Comparison of ENCODE assay signal across 8 mouse cellular contexts in the genomic region with DNA sequence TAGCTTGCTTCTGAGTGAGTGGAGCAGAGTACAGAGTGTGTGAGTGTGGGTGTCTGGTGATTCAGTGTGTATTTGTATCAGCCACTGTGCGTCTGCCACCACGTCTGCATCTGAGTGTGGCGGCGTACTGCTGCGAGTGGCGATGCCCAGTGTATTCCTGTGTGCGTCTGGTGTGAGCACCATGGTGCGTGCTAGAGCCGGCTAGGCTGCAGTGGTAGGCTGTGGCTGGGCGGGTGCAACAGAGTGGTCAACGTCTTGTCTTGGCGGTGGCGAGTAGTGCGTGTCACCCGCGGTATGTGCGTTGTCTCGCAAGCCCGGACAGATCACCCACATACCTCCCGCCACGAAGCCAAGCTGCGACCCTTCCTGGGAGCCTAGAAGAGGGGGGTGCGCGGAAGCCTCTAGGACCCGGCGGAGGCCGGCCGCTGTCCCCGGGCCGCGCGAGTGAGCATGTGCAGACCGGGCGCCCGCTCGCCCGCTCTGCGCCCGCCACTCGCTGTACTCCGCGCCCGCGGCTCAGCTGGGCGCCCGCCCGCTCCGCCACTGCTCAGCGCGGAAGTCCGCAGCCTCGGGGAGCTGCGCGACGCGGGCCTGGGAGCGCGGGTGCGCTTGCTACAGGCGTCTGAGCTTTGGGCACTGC. TPM values are rescaled to one million over a fixed set of nuclear protein-coding genes. Genes with fewer than 3 reads are reported as not detected.
DNase-seq lines count a peak whose midpoint lies in the region; ATAC-seq and TF ChIP-seq lines count a peak whose summit lies in the region.

No protein-coding gene starts in this region.

- 1% methylated on average over 60 of the region's 60 CpGs for WGBS in kidney, adult 2 months
- 3% methylated on average over 50 of the region's 60 CpGs for WGBS in limb, embryonic 12.5 days
- under 1% methylated on average over 56 of the region's 60 CpGs for WGBS in midbrain, postnatal 0 days

- intact Hi-C loops in gastrocnemius, adult 2 months (cut with DNase I): no loop called here
- intact Hi-C loops in gastrocnemius, postnatal 36 days (cut with DNase I): no loop called here

- H3K9ac ChIP-seq in limb, embryonic 12.5 days (replicated peaks): peak overlapping the region; percentile 52; the same call in 1 of the 2 replicates
- peak overlapping the region; percentile 84 for H3K9ac ChIP-seq in midbrain, postnatal 0 days (replicated peaks; ENCODE audit: low read length, poor library complexity, severe bottlenecking)

- peak overlapping the region; percentile 85 for H3K4me3 ChIP-seq in gastrocnemius, adult 2 months
- H3K4me3 ChIP-seq in kidney, adult 2 months (ENCODE audit: insufficient read depth, low read depth, low read length): peak overlapping the region; percentile 52
- H3K4me3 ChIP-seq in limb, embryonic 12.5 days (replicated peaks): peak overlapping the region; percentile 57
- H3K4me3 ChIP-seq in midbrain, postnatal 0 days (ENCODE audit: low read depth, low read length): peak overlapping the region; percentile 91

- no peak for TF ChIP-seq POLR2A in kidney, adult 2 months (IDR thresholded peaks at IDR 0.05; ENCODE audit: low read depth, low read length)

- no peaks in the 10 kb centered on the region for H3K9me3 ChIP-seq in limb, embryonic 12.5 days
- H3K9me3 ChIP-seq in midbrain, postnatal 0 days (ENCODE audit: low read length): no peaks in the 10 kb centered on the region

- peak; percentile 59 for DNase-seq in gastrocnemius, adult 2 months
- DNase-seq in gastrocnemius, postnatal 36 days: no peak
- peak; percentile 83 for DNase-seq in cerebellum, postnatal 10 days
- DNase-seq in gastrocnemius, postnatal 25 days: peak; percentile 31
- DNase-seq in kidney, adult 2 months: peak; percentile 52
- peak; percentile 79 for DNase-seq in midbrain, postnatal 0 days (ENCODE audit: low spot score)

- H3K4me2 ChIP-seq in limb, embryonic 12.5 days: peak overlapping the region; percentile 96
- H3K4me2 ChIP-seq in midbrain, postnatal 0 days (ENCODE audit: low read depth, low read length, poor library complexity, severe bottlenecking): peak overlapping the region; percentile 81

- no peaks in the 10 kb centered on the region; the same call in 1 of the 2 replicates for H3K27me3 ChIP-seq in kidney, adult 2 months (replicated peaks; ENCODE audit: control insufficient read depth, insufficient read depth, low read length)
- peaks cover 66% of the 10 kb centered on the region for H3K27me3 ChIP-seq in limb, embryonic 12.5 days
- no peaks in the 10 kb centered on the region for H3K27me3 ChIP-seq in midbrain, postnatal 0 days (ENCODE audit: insufficient read depth, low read length)

- no peaks in the 10 kb centered on the region for H3K36me3 ChIP-seq in kidney, adult 2 months (ENCODE audit: control insufficient read depth, insufficient read depth, low read length)
- no peaks in the 10 kb centered on the region for H3K36me3 ChIP-seq in limb, embryonic 12.5 days
- H3K36me3 ChIP-seq in midbrain, postnatal 0 days (ENCODE audit: insufficient read depth, low read length): no peaks in the 10 kb centered on the region

- no peak for TF ChIP-seq CTCF in gastrocnemius, adult 2 months (IDR thresholded peaks at IDR 0.05)
- TF ChIP-seq CTCF in kidney, adult 2 months (conservative IDR thresholded peaks at IDR 0.05; ENCODE audit: insufficient read depth, insufficient read length, low read depth, low read length): no peak
- TF ChIP-seq CTCF in midbrain, postnatal 0 days (IDR thresholded peaks at IDR 0.05): no peak

- no peak; the same call in 1 of the 2 replicates for ATAC-seq in limb, embryonic 12.5 days (ENCODE audit: insufficient number of reproducible peaks, insufficient read depth, low FRiP score, low TSS enrichment, low read depth)
- ATAC-seq in midbrain, postnatal 0 days (ENCODE audit: low FRiP score): peak; percentile 91
- no peak for ATAC-seq in megakaryocyte-erythroid progenitor cell, adult 5-6 weeks (replicated peaks; ENCODE audit: low FRiP score, low TSS enrichment, poor library complexity, severe bottlenecking)

- no peaks in the 10 kb centered on the region for H3K4me1 ChIP-seq in kidney, adult 2 months (ENCODE audit: control insufficient read depth, insufficient read depth, low read length)
- H3K4me1 ChIP-seq in limb, embryonic 12.5 days (replicated peaks): peaks cover 7% of the 10 kb centered on the region; the same call in 1 of the 2 replicates
- H3K4me1 ChIP-seq in midbrain, postnatal 0 days (ENCODE audit: insufficient read depth, low read length): peaks cover 17% of the 10 kb centered on the region; the same call in 1 of the 2 replicates

- H3K27ac ChIP-seq in gastrocnemius, adult 2 months: peak overlapping the region; percentile 84
- no peak overlapping the region for H3K27ac ChIP-seq in kidney, adult 2 months (ENCODE audit: insufficient read depth, low read depth, low read length)
- H3K27ac ChIP-seq in limb, embryonic 12.5 days: no peak overlapping the region
- H3K27ac ChIP-seq in midbrain, postnatal 0 days (ENCODE audit: low read depth, low read length): peak overlapping the region; percentile 81

RNA-seq across cellular contexts. Expression of gene Wscd1, which starts 0.9 kb away (rescaled TPM):
- 1 to 10 TPM; 1.8 to 2.4 TPM for total RNA-seq in gastrocnemius, adult 2 months (2021)
- 1 to 10 TPM; 2.8 to 3.6 TPM for total RNA-seq in gastrocnemius, postnatal 36 days (2021)
- total RNA-seq in gastrocnemius, postnatal 25 days (2021): 1 to 10 TPM; 2.6 to 3.1 TPM
- 11.5 and 12.5 TPM in 2 replicates for polyA plus RNA-seq in kidney, adult 2 months (2012; rRNA removed)
- polyA plus RNA-seq in limb, embryonic 12.5 days (2016; fragmentation: Nextera tagmentation; extraction: Ambion mirVana): 1.8 and 2.2 TPM in 2 replicates
- total RNA-seq in midbrain, postnatal 0 days (2014; rRNA removed): 143 and 167 TPM in 2 replicates
- polyA plus RNA-seq in midbrain, postnatal 0 days (2015; fragmentation: Nextera tagmentation; extraction: Ambion mirVana): 81.5 and 82.4 TPM in 2 replicates
- not detected in 2 replicates for total RNA-seq in megakaryocyte-erythroid progenitor cell, adult 5-6 weeks (2014; fragmentation: Nextera tagmentation)
- total RNA-seq in megakaryocyte-erythroid progenitor cell, adult 5-6 weeks (2017): not detected in 2 replicates

Comparison
In these comparisons a context has a peak if more than half of its experiments do, and no peak if none do; other contexts are left out.
1. DNase-seq: peak in gastrocnemius, adult 2 months (single experiment), cerebellum, postnatal 10 days (2 of 2), gastrocnemius, postnatal 25 days (single experiment), kidney, adult 2 months (single experiment) and midbrain, postnatal 0 days (single experiment); none in gastrocnemius, postnatal 36 days (0 of 2).
2. H3K27ac ChIP-seq: peak in gastrocnemius, adult 2 months (single experiment) and midbrain, postnatal 0 days (single experiment); none in kidney, adult 2 months (single experiment) and limb, embryonic 12.5 days (single experiment).
3. RNA of gene Wscd1, which starts 0.9 kb away (total RNA-seq): 143 to 167 TPM in midbrain, postnatal 0 days; 2.8 to 3.6 TPM in gastrocnemius, postnatal 36 days, 2.6 to 3.1 TPM in gastrocnemius, postnatal 25 days, 1.8 to 2.4 TPM in gastrocnemius, adult 2 months and not detected in megakaryocyte-erythroid progenitor cell, adult 5-6 weeks; every median in the first group is over 10 times any median in the second.
4. Peak in every context shown above with its lines, with median percentiles within 50 percentile points of each other: H3K4me3 ChIP-seq.